Mouse (Mus musculus) left cerebral cortex, postnatal 4 days (tissue): ENCODE data around the gene Ccdc194. TPM values are rescaled to one million over a fixed set of nuclear protein-coding genes. Genes with fewer than 3 reads are reported as not detected.
"Not testable (repeated sequence)": the region's sequence is repeated elsewhere in the genome, so short reads cannot be mapped to it uniquely, and the experiment has no call there.

Experiments
- DNase-seq: peaks from one replicate; pipeline ENCODE4 v3.0.0-alpha.2; 2022
- intact Hi-C: fragments of 180-260 bp; cut with DNase I; formaldehyde crosslinking; loops from one replicate; pipeline ENCODE4 v1.15.1; 2025
- total RNA-seq, 2 experiments: library from RNA; stranded (reverse); gene quantifications; 2 replicates each; pipeline ENCODE4 v1.2.3; 2021

Ccdc194 gene
- total RNA-seq, 2 experiments from 2014 or later: not detected

GRCm38 (mm10) chr8:71558071-71558957 is 32.8 kb upstream of the Ccdc194 start, which contains the start of gene Tmem221:
Tmem221 (minus strand) TSS chr8:71558871.
- DNase-seq: no peak
- intact Hi-C loops: no loop called here

DNA sequence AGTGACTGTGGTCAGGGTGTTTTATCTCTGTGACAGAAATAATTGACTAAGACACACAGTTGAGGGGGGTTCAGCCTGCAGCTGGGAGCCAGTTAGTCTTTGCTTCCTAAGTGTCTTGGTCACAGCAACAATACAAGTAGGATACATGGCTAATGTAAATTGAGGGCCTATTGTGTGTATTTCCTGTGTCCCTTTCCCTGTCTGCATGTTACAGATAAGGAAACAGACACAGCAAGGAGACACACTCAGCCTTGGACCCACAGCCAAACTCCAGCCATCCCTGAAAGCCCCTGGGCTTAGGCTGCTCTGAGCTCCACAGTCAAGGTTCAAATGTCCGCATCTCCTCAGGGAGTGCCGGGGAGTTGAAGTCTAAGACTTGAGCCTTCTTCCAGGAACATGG is 29.1 kb upstream of the Ccdc194 start:
- intact Hi-C loops: no loop called here
- no peak for DNase-seq

GRCm38 (mm10) chr8:71554001-71554400 is 28.5 kb upstream of the Ccdc194 start:
- intact Hi-C loops: no loop called here
- DNase-seq: no peak

- DNase-seq: no peak
- intact Hi-C loops: no loop called here
These were observed 27.3 kb upstream of the Ccdc194 start for GRCm38 (mm10) chr8:71552770-71553169.

GRCm38 (mm10) chr8:71550754-71551153 is 25.2 kb upstream of the Ccdc194 start:
- intact Hi-C loops: no loop called here
- DNase-seq: no peak

DNA sequence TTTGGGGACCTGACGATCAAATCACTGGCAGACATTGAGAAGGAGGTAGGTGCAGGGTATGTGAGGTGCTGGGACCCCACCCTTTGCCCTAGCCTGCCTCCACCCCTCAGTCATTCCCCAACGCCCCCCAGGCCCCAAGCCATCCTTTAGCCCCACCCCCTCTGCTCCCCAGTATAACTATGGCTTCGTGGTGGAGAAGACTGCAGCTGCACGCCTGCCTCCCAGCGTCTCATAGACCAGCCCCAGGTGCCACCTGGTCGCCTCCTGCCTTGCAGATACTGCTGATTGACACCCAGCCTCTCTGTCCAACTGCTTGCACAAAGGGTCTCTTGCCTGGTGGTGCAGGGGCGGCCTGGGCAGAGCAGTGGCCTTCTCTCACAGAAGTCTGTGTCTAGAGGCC is 22.1 kb upstream of the Ccdc194 start:
- no peak for DNase-seq
- intact Hi-C loops: no loop called here

DNA sequence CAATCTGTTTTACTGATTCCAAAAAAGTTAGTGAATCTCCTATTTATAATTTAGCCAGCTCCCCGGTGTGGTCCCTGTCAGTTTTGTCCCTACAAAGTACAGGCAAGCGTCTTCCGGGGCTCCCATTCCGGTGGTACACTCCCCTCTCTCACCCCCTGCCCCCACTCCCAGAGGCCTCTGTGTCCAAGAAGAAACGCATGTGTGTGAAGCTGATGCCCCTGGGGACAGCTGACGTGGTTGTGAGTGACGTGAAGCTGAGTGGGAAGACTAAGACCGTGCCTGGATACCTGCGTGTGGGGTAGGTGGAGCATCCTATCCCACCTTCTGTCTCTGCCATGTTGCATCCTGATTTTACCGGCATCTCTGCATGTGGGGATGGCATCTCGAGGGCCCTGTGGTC is 19.5 kb upstream of the Ccdc194 start:
- intact Hi-C loops: no loop called here
- no peak for DNase-seq

DNA sequence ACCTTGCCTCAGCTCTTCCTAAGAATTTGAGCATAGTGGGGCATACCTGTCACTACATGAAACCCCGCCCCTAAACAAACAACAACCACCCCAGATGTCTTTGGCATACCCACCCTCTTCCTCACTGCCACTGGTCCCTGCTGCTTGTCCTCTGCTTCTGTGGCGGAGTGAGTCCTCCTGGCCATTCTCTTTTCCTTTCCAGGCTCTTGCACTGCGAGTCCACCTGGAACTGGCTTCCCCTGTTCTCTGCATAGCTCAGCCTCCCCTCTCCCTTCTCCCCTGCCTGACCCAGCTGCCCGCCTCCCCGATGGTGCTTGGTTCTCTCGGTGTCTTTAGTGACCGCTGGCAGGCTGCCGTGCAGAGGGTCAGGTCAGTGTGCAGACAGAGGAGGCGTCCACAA is 18.2 kb upstream of the Ccdc194 start:
- DNase-seq: no peak
- intact Hi-C loops: no loop called here

- intact Hi-C loops: no loop called here
- DNase-seq: peak; percentile 98
These were observed 17.3 kb upstream of the Ccdc194 start, which contains the start of gene Mvb12a for GRCm38 (mm10) chr8:71542632-71543343. Mvb12a (plus strand) TSS chr8:71542922.

DNA sequence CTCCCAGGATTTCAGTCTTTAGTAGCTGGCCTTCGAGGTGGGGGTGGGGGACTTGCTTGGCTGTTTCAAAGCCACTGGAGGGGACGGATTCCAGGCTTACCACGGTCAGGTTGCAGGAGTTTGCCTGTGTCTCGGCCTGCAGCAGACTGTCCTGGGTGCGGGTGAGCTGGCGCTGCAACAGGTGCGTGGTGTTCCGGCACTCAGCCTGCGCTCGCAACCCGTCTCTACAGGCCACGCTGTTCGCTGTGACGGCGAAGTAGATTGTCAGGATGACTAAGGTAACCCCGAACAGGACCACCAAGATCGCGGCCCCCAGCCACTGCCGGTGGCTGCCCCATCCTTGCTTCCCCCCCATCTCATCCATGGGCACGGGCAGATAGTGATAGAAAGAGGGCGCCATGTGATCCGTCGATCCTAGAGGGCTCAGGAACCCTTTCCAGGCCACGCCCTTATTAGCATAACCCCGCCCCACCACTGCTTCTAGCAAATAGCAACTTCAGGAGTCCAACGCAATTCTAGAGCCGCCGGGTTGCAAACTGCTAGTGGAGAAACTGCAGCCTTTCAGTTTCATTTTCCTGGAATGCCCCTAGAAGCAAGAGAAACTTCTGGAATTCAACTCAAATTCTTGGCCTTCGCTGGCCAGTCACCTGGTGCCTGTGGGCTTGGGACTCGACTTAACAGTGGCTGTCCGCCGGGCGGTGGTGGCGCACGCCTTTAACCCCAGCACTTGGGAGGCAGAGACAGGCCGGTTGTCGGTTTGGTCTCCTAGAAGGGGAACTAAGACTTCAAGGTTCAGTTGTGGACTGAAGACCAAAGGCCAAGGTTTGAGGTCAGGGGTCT is 11.7 kb upstream of the Ccdc194 start, which contains the start of gene Bst2:
Gene Bst2, minus strand, starts transcription at position 429 of the 840 bp plus-strand sequence.
- peak; percentile 28 for DNase-seq
- intact Hi-C loops: no loop called here

DNA sequence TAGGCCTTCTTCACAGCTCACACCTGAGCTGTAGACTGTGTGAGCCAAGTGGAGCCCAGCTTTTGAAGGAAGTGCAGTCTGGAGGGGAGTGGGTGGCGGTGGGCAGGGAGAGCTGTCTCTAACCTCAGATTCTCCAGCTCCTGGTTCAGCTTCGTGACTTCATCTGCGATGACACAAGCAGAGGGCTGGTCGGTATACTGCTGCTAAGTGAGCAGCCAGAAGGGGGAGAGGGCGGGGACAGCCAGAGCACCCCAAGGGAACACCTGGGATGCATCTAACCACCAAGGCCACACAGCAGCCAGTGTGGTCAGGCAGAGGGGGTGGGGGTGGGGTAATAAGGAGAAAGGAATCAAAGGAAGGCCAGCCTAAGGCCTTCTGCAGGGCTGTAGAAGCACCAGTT is 10.2 kb upstream of the Ccdc194 start:
- no peak for DNase-seq

GRCm38 (mm10) chr8:71534263-71534810 is 8.8 kb upstream of the Ccdc194 start:
- DNase-seq: no peak
- intact Hi-C loops: no loop called here

More for the DNA sequence above, 10.2 kb upstream of the Ccdc194 start:
- intact Hi-C loops: no loop called here

- intact Hi-C loops: not testable (repeated sequence)
- peak; percentile 48 for DNase-seq
These were observed 5.4 kb upstream of the Ccdc194 start for GRCm38 (mm10) chr8:71530735-71531467.

DNA sequence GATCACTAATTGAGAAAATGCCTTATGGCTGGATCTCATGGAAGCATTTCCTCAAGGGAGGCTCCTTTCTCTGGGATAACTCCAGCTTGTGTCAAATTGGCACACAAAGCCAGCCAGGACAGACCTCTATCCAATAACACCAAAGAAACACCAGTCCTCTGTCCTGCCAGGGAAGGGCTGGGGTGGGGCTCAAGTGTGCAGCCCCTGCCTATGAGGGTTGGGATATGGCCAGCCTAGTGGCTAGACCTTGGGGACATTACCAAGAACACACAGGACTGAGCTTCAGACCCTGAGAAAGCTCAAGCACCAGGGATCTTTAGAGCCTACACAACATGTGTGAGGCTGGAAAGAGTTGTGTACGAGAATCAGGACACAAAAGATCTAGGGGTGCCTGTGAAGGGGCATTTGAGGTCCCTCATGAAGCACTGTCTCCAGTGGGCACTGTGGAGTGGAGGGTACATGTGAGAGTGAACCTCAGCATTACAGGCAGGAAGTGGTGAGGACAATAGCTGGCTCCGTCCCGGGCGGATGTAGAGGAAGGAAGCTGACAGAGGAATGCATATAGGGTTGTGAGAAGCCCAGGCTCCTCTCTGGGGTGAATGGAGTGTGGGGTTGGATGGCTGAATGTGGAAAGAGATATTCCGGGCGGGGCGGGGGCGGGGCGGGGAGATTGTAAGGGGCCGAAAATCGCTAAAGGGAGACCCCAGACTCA is 3.0 kb upstream of the Ccdc194 start:
- no peak for DNase-seq
- intact Hi-C loops: loop anchor here (10.0 kb wide), 1 partner anchor 84 kb away; no protein-coding TSS in a partner anchor

- intact Hi-C loops: loop anchor here (10.0 kb wide), 1 partner anchor 83 kb away; no protein-coding TSS in a partner anchor
- no peak for DNase-seq
These were observed 1.8 kb upstream of the Ccdc194 start for GRCm38 (mm10) chr8:71527162-71527870.

- no peak for DNase-seq
- intact Hi-C loops: loop anchor here (10.0 kb wide), 1 partner anchor 81 kb away; no protein-coding TSS in a partner anchor
These were observed 761 bp upstream of the Ccdc194 start for GRCm38 (mm10) chr8:71526272-71526671.

DNA sequence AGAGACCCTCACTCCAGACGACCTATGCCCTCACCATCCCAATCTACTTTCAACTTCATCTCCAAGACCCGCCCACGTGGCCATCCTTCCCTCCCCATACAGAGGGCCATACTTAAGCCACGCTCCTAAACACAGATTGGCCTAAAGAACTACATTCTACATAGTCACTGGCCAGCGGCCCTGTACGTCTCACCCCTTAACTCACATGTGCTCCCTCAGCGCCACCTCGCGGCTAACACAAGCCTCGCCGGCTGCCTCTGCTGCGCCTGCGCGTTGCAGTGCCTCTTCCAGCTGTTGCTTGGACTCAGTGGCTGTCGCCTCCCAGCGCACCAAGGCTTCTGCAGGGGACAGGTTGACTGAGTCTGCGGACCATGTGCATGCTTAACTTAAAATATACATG is 3.9 kb downstream of the Ccdc194 start:
- peak; percentile 95 for DNase-seq

More for the DNA sequence above, 3.9 kb downstream of the Ccdc194 start:
- intact Hi-C loops: loop anchor here (10.0 kb wide), 1 partner anchor 77 kb away; no protein-coding TSS in a partner anchor
